Mouse (Mus musculus): ENCODE results near the gene Slc35b2.

The Slc35b2 gene

DNA sequence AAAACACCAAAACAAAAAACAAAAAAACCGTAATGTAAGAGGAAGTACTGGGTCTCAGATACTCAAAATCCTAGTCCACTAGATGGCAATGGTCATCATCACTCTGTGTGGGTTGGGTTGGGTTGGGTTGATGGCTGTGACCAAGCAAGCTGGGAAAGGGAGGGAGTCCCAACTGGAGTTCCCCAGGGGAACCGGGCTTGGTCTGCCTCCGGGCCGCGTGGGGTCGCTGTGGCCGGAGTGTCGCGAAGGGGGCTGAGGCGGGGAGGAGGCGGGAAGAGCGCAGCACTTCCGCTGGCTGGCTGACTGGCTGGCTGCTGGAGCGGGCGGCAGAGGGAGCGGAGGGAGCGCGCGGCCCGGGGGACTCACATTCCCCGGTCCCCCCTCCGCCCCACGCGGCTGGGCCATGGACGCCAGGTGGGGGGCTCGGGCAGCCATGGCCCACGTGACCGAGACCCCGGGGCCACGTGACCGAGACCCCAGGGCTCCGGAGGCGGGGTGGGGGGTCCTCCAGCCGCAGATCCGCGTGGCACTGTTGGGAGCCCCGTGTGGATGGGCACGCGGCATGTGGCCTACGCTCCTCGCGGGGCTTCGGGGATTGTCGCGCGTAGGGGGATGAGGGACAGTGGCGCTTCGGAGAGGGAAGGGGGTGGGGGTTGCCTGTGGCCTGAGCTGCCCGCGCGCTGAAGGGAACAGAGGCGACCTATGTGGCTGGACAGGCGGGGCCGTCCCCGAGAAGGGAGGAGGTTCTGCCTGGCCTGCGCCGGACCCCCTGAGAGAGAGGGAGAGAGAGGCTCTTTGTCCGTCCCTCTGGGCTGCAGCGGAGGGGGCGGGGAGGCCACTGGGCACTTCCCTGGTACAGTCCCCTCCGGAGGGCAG, at the start of gene Slc35b2:
Gene Slc35b2 (plus strand): TSS at position 220 of the 876 bp plus-strand sequence.
- TF ChIP-seq CTCF (conservative IDR thresholded peaks at IDR 0.05; ENCODE audit: low read length) = peak; percentile 16; the same call in 1 of the 2 replicates
- no peak for TF ChIP-seq POU5F1 (IDR thresholded peaks at IDR 0.05; ENCODE audit: borderline replicate concordance, low read length)
- TF ChIP-seq NANOG (IDR thresholded peaks at IDR 0.05; ENCODE audit: borderline replicate concordance, low read length) = no peak
- H3K36me3 ChIP-seq (ENCODE audit: insufficient read depth, low read length) = peaks cover 59% of the 10 kb centered on the region
- peaks cover 12% of the 10 kb centered on the region; the same call in 1 of the 2 replicates for H3K9me3 ChIP-seq (ENCODE audit: low read length)
- no peaks in the 10 kb centered on the region for H3K27me3 ChIP-seq (ENCODE audit: insufficient read depth, low read length)
- peak within 1 kb of the TSS; percentile 98 for H3K4me3 ChIP-seq (replicated peaks; ENCODE audit: low read length)
- peaks cover 64% of the 10 kb centered on the region for H3K4me1 ChIP-seq (replicated peaks; ENCODE audit: low read depth, low read length)

- Histone ChIP-seq H3K9me3 (ENCODE audit: low read length) (no peaks in the 10 kb centered on the region), H3K36me3 (ENCODE audit: insufficient read depth, low read length) (peaks cover 83% of the 10 kb centered on the region), H3K4me1 (replicated peaks; ENCODE audit: low read depth, low read length) (peaks cover 63% of the 10 kb centered on the region), H3K4me3 (replicated peaks; ENCODE audit: low read length) (peak overlapping the region; percentile 54; the same call in 1 of the 2 replicates), H3K27me3 (ENCODE audit: insufficient read depth, low read length) (no peaks in the 10 kb centered on the region)
- no peak for TF ChIP-seq CTCF (conservative IDR thresholded peaks at IDR 0.05; ENCODE audit: low read length)
- TF ChIP-seq POU5F1 (IDR thresholded peaks at IDR 0.05; ENCODE audit: borderline replicate concordance, low read length) = no peak
- no peak for TF ChIP-seq NANOG (IDR thresholded peaks at IDR 0.05; ENCODE audit: borderline replicate concordance, low read length)
Measured at GRCm38 (mm10) chr17:45515204-45515726, 48.4 kb upstream of the Slc35b2 start.

DNA sequence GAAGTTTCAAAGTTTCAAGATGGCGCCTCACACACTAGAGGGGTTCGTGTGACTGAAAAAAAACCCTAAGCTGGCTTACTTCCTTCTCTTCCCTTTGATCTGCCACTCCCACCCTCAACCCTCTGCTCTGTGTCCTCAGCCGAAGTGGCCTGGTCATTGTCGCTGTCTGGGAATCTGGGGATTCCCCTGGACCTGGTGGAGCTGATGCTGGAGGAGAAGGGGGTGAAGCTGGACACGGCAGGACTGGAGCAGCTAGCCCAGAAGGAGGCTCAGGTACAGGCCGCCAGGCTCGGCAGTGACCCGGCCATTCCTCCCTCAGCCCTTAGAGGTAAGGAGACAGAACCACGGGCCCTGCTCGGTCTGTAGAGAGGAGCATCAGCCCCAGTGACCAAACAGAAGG, 47.9 kb upstream of the Slc35b2 start:
- no peaks in the 10 kb centered on the region for H3K27me3 ChIP-seq (ENCODE audit: insufficient read depth, low read length)
- TF ChIP-seq CTCF (conservative IDR thresholded peaks at IDR 0.05; ENCODE audit: low read length) = no peak
- no peak for TF ChIP-seq POU5F1 (IDR thresholded peaks at IDR 0.05; ENCODE audit: borderline replicate concordance, low read length)
- no peak for TF ChIP-seq NANOG (IDR thresholded peaks at IDR 0.05; ENCODE audit: borderline replicate concordance, low read length)
- no peaks in the 10 kb centered on the region for H3K9me3 ChIP-seq (ENCODE audit: low read length)
- H3K4me3 ChIP-seq (replicated peaks; ENCODE audit: low read length) = peak overlapping the region; percentile 45
- H3K36me3 ChIP-seq (ENCODE audit: insufficient read depth, low read length) = peaks cover 83% of the 10 kb centered on the region
- peaks cover 67% of the 10 kb centered on the region for H3K4me1 ChIP-seq (replicated peaks; ENCODE audit: low read depth, low read length)

- Histone ChIP-seq H3K4me3 (replicated peaks; ENCODE audit: low read length) (peak overlapping the region; percentile 45; the same call in 1 of the 2 replicates), H3K9me3 (ENCODE audit: low read length) (no peaks in the 10 kb centered on the region), H3K36me3 (ENCODE audit: insufficient read depth, low read length) (peaks cover 83% of the 10 kb centered on the region), H3K27me3 (ENCODE audit: insufficient read depth, low read length) (no peaks in the 10 kb centered on the region), H3K4me1 (replicated peaks; ENCODE audit: low read depth, low read length) (peaks cover 67% of the 10 kb centered on the region)
- TF ChIP-seq POU5F1 (IDR thresholded peaks at IDR 0.05; ENCODE audit: borderline replicate concordance, low read length) (no peak), CTCF (conservative IDR thresholded peaks at IDR 0.05; ENCODE audit: low read length) (peak; percentile 99), NANOG (IDR thresholded peaks at IDR 0.05; ENCODE audit: borderline replicate concordance, low read length) (no peak)
Measured at GRCm38 (mm10) chr17:45516488-45516887, 47.2 kb upstream of the Slc35b2 start.

GRCm38 (mm10) chr17:45517135-45517534, 46.5 kb upstream of the Slc35b2 start:
- TF ChIP-seq CTCF (conservative IDR thresholded peaks at IDR 0.05; ENCODE audit: low read length) (no peak), NANOG (IDR thresholded peaks at IDR 0.05; ENCODE audit: borderline replicate concordance, low read length) (no peak), POU5F1 (IDR thresholded peaks at IDR 0.05; ENCODE audit: borderline replicate concordance, low read length) (no peak)
- Histone ChIP-seq H3K4me3 (replicated peaks; ENCODE audit: low read length) (no peak overlapping the region; the same call in 1 of the 2 replicates), H3K4me1 (replicated peaks; ENCODE audit: low read depth, low read length) (peaks cover 70% of the 10 kb centered on the region), H3K9me3 (ENCODE audit: low read length) (no peaks in the 10 kb centered on the region), H3K36me3 (ENCODE audit: insufficient read depth, low read length) (peaks cover 78% of the 10 kb centered on the region), H3K27me3 (ENCODE audit: insufficient read depth, low read length) (no peaks in the 10 kb centered on the region)

DNA sequence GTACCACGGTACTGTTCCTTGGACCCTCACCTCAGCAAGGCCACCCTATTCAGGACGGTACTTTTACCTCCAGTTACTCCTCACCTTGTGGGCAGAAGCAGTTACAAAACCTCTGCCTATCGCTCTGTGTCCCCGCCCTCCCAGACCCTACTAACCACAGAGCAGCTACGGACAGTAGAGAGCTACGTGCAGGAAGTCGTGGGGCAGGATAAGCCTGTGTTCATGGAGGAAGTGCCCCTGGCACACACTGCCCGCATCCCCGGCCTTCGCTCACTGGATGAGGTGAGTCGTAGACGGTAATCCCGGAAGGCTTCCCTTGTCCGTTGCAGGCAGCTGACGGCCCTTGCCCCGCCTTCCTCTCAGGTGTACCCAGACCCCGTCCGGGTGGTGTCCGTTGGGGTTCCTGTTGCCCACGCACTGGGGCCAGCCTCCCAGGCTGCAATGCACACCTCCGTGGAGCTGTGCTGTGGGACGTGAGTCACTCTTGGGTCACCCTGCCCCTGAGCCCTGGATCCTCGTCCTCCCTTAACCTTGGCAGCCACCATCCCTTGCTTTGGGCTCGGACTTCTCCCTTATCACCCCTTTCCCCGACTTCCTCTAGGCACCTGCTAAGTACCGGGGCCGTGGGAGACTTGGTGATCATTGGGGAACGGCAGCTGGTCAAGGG, 46.0 kb upstream of the Slc35b2 start:
- Histone ChIP-seq H3K36me3 (ENCODE audit: insufficient read depth, low read length) (peaks cover 78% of the 10 kb centered on the region), H3K9me3 (ENCODE audit: low read length) (no peaks in the 10 kb centered on the region), H3K4me1 (replicated peaks; ENCODE audit: low read depth, low read length) (peaks cover 75% of the 10 kb centered on the region), H3K4me3 (replicated peaks; ENCODE audit: low read length) (0 out of 2 replicates have a peak overlapping the region, but pooled peaks have one; percentile 4), H3K27me3 (ENCODE audit: insufficient read depth, low read length) (no peaks in the 10 kb centered on the region)
- no peak for TF ChIP-seq CTCF (conservative IDR thresholded peaks at IDR 0.05; ENCODE audit: low read length)
- TF ChIP-seq POU5F1 (IDR thresholded peaks at IDR 0.05; ENCODE audit: borderline replicate concordance, low read length) = no peak
- no peak for TF ChIP-seq NANOG (IDR thresholded peaks at IDR 0.05; ENCODE audit: borderline replicate concordance, low read length)

DNA sequence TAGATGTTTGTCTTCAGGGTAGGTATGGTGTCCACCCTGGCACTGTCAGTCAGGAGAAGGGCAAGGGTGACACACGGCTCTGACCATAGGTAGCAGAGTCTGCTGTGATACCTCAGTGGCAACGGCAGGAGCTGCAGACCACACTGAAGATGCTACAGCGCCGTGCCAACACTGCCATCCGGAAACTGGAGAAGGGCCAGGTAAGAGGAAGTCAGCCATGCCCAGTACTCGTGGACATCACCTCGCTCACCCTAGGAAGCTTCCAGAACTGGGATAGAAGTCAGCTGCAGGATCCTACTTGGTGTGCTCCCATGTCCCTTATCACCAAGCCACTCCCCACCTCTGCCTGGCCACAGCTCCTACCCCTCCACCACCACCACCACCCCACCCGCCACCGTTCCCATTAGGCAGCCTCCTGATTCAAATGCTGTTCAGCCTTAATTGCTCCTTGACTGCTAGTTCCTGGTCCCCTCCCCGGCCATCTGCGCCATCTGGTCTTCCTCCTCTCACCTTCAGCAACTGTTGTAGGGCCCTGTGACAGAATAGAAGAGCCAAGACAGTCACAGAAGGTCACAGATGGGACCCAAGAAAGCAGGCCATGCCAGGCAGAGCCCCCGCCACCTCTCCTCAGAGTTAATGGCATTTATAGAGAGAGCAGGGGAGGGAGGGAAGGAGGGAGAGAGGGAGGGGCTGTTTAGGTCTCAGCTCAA, 44.8 kb upstream of the Slc35b2 start:
- peaks cover 67% of the 10 kb centered on the region for H3K36me3 ChIP-seq (ENCODE audit: insufficient read depth, low read length)
- H3K9me3 ChIP-seq (ENCODE audit: low read length) = no peaks in the 10 kb centered on the region
- H3K4me3 ChIP-seq (replicated peaks; ENCODE audit: low read length) = no peak overlapping the region
- H3K4me1 ChIP-seq (replicated peaks; ENCODE audit: low read depth, low read length) = peaks cover 85% of the 10 kb centered on the region
- no peak for TF ChIP-seq POU5F1 (IDR thresholded peaks at IDR 0.05; ENCODE audit: borderline replicate concordance, low read length)
- no peak for TF ChIP-seq CTCF (conservative IDR thresholded peaks at IDR 0.05; ENCODE audit: low read length)
- no peak for TF ChIP-seq NANOG (IDR thresholded peaks at IDR 0.05; ENCODE audit: borderline replicate concordance, low read length)
- H3K27me3 ChIP-seq (ENCODE audit: insufficient read depth, low read length) = peaks cover 3% of the 10 kb centered on the region

Measured in E14TG2a.4 (cell line).